Mouse (Mus musculus): ENCODE measurements around the gene Gm42742.

Gene Gm42742

DNA sequence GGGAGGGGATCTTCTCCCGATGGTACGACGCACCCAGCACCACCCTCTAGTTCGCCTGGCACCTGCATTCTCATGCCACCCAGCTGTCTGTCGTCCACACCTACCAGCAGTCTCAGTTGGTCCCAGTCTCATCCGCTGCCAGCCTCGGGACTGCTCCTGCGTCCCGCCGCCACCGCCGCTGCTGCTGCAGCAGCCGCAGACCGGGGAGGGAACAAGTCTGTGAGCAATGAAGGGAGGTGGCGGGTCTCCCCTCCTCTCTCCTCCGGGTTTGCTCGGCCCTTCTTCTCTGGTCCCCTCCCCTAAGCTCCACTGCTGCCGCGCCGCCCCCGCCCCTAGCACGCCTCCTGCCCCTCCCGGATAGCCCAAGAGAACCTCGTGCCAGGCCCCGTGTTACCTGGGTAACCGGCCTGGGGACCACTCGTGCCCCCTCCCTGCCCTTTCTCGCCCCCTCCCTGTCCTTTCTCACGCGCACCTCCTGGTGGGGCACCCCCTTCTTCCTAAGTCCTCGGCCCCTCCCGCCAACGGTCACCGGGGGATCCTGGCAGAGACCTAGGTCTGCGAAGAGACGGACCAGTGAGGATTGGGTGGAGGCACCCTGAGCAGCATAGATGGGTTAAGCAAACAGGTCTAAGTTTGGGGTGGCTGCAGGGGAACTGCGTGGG, at the start of gene Gm42742, which contains the start of gene Prrt2:
Gm42742 (minus strand) TSS at position 197 of the 662 bp plus-strand sequence.
Prrt2 (minus strand) TSS at position 311 of the 662 bp plus-strand sequence.
- in situ Hi-C loops (cut with MboI, MseI) = loop anchor here (5.0 to 25.0 kb wide), 2 partner anchors 71 to 834 kb away; partner anchors contain the start of gene AI467606

GRCm38 (mm10) chr7:127066317-127066716, 45.4 kb upstream of the Gm42742 start:
- in situ Hi-C loops (cut with MboI, MseI) = no loop called here

GRCm38 (mm10) chr7:127065538-127065937, 44.6 kb upstream of the Gm42742 start:
- in situ Hi-C loops (cut with MboI, MseI) = no loop called here

GRCm38 (mm10) chr7:127055026-127055585, 34.2 kb upstream of the Gm42742 start:
- in situ Hi-C loops (cut with MboI, MseI) = no loop called here

DNA sequence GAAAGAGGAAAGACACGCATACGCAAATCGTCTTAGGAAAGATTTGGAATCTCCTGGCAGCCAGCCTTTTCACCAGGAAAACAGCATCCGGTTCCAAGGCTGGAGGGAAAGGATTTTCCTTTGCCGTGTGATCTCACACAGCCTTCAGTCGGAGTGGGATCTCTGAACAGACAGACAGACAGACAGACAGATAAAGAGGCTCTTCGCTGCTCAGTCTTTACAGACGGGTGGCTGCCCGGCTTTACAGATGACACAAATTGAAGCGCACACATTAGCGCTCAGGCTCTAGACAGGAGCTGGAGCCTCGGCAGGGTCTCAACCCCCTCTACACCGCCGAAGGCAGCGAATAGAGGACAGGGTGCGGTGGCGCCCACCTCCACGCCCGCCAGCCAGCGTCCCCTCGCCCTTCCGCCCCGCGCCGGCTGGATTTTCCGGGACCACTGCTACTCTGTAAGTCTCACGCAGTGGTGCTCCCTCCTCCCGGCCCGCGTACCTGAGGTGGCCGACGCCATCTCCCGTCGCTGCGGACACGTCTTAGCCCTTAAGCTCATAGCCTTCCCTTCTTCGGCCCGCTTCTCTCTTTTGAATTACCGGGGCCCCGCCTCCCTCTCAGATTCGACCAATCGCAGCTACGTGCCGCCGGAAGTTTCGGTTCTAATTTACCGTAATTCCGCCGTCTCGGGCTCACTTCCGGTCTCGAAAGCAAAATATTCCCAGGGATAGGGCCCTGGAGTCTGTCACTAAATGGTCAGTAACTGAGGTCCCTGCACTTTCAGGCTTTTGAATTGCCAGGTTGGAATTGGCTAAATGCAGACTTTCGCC, 21.2 kb upstream of the Gm42742 start, which contains the start of gene Kif22:
Kif22 (minus strand) TSS at position 621 of the 822 bp plus-strand sequence.
- in situ Hi-C loops (cut with MboI, MseI) = no loop called here

DNA sequence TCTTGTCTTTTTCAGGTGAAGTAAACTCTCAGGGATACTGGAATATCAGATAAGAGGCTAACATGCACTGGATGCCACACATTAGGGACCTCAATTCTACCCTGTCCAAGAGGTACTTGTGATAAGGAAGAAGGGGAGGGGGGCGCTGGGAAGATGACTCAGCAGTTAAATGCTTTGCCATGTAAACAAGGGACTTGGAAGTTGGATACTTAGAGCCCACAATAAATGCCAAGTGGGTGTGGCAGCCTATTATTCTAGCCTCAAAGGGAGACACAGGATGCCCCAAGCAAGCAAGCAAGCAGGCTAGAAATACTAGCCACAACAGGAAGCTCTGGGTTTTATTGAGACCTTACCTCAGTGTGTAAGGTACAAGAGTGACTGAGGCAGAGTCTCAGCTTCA, 10.3 kb upstream of the Gm42742 start:
- in situ Hi-C loops (cut with MboI, MseI) = no loop called here

DNA sequence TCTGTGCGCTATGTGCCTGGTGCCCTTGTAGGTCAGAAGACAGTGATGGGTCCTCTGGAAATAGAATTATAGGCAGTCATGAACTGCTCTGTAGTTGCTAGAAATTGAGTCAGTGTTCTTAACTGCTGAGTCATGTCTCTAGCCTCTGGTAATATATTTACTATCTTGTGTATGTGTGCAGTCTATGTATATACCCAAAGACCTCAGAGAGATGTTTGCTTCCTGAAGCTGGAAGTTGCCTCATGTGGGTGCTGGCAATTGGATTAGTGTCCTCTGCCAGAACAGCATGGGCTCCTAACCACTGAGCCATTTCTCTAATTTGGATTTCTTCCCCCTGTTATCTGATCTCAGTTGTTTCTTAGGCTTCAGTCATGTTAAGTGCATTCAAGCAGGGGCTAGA, 9.3 kb upstream of the Gm42742 start:
- in situ Hi-C loops (cut with MboI, MseI) = no loop called here

DNA sequence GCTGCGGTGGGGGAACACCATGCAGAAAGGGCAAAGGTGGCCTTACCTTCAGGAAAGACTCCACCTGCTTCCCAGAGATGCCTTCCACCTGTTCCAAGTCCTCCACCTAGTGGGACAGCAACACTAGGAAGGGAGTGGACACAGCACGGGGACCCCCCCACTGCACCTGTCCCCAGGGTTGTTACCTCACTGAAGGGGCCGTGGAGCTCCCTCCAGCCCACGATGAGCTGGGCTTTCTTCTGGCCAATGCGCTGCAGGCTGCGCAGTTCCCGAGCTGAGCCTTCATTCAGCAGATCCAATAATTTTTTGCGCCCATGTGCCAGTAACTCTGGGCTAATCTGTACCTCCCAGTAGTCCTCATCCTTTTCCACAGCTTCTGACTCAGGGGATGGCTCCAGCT, 7.0 kb upstream of the Gm42742 start:
- in situ Hi-C loops (cut with MboI, MseI) = no loop called here

- in situ Hi-C loops (cut with MboI, MseI) = no loop called here
Measured at GRCm38 (mm10) chr7:127026984-127027726, 6.3 kb upstream of the Gm42742 start, which contains the start of gene Maz. Maz (minus strand) TSS chr7:127027037.

GRCm38 (mm10) chr7:127026616-127026983, 5.7 kb upstream of the Gm42742 start:
- in situ Hi-C loops (cut with MboI, MseI) = no loop called here

- in situ Hi-C loops (cut with MboI, MseI) = no loop called here
Measured at GRCm38 (mm10) chr7:127026161-127026600, 5.3 kb upstream of the Gm42742 start.

- in situ Hi-C loops (cut with MboI, MseI) = no loop called here
Measured at GRCm38 (mm10) chr7:127025556-127026160, 4.8 kb upstream of the Gm42742 start.

- in situ Hi-C loops (cut with MboI, MseI) = loop anchor here (5.0 to 25.0 kb wide), 2 partner anchors 67 to 838 kb away; partner anchors contain the start of gene AI467606
Measured at GRCm38 (mm10) chr7:127024755-127025555, 4.1 kb upstream of the Gm42742 start.

DNA sequence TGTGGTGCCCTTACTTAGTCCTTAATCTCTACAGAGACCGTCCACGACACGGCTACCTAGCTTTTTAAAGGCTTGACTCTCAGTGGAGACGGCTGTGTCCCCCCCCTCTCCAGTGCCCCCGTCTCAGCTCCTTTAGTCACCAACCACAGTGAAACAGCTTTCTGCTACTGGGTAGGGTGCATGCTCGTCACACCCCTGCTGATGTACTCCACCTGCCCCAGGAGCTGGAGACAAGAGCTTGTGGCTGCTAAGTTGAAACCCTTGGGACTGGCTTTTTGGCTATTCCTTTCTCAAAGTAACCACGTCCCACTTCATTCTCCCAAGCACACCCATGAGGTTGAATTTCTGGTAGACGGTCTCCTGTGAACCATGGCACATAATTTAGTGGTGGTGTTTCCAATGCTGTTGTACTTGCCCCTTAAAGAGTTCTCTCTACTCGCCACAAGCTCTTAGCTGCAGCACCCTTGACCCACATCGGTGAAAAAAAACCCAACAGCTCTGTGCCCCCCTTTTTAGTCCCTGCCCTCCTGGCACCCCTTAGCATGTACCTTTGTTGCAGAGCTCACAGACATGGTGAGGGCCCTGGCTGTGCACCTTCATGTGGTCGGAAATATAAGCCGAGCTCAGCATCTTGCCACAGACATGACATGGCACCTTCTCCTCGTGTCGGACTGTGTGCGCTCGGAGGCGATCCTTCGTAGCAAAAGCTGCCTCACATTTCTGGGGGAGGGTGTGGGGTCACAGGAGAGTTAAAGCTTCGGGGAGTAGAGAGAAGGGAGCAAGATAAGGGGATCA, 3.2 kb upstream of the Gm42742 start:
- in situ Hi-C loops (cut with MboI, MseI) = loop anchor here (5.0 to 25.0 kb wide), 2 partner anchors 68 to 837 kb away; partner anchors contain the start of gene AI467606

DNA sequence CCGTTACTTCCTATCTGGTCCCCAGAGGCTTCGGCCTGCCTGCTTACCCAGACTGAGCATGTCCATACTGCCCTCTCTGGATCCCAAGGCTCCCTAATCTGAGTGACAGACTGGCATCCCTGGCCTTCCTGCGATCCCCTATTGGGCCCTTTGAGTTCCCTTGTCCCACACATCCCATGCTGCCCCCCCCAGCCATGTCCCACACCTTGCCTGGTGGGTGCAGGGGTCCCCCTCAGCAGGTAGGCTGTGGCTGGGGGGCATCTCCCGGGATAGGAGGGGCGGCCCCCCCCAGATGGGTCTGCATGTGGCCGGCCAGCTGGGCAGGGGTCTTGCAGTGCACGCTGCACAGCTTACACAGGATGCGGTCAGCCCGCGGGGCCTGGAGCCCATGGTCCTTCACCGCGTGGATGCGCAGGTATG, 2.4 kb upstream of the Gm42742 start:
- in situ Hi-C loops (cut with MboI, MseI) = loop anchor here (5.0 to 25.0 kb wide), 2 partner anchors 69 to 836 kb away; partner anchors contain the start of gene AI467606

DNA sequence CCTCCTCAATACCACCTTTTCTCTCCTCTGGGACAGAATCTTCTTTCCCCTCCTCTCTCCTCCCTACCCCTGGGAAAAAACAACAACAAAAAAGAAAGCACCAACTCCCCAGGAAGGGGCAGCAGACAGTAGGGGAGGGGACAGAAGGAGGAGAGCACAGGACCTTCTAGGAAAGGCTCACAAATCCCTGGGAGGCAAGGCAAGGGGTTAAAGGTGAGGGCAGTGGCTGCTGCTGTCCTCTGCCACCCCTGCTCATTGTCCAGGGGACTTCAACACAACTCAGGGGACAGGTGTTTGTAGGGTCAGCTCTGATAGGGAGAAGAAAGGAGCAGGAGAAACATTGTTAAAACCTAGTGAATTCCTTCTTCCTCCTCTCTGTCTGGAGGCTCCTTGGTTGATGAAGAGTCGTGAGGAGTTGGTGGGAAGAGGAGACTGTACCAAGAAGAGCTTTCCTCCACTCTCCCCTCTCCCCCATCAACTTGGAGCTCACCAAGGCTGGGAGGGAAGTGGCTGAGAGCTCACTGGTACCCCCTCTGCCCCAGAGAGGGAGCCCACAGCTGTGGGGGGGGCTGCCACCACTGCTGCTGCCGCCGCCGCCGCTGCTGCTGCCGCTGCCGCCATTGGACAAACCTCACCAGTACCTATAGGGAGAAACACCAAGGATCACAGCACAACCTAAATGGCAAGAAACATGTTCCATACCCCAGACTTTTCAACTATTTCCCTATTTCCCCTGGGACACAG, 1.8 kb upstream of the Gm42742 start:
- in situ Hi-C loops (cut with MboI, MseI) = loop anchor here (5.0 to 25.0 kb wide), 2 partner anchors 70 to 835 kb away; partner anchors contain the start of gene AI467606

- in situ Hi-C loops (cut with MboI, MseI) = loop anchor here (5.0 to 25.0 kb wide), 2 partner anchors 70 to 835 kb away; partner anchors contain the start of gene AI467606
Measured at GRCm38 (mm10) chr7:127021563-127022527, 948 bp upstream of the Gm42742 start.
